Mouse (Mus musculus): ENCODE results near the gene Gatd1. TPM values are rescaled to one million over a fixed set of nuclear protein-coding genes. Genes with fewer than 3 reads are reported as not detected.

Gatd1 gene
- polyA plus RNA-seq, 1 experiment = 41.5 TPM

DNA sequence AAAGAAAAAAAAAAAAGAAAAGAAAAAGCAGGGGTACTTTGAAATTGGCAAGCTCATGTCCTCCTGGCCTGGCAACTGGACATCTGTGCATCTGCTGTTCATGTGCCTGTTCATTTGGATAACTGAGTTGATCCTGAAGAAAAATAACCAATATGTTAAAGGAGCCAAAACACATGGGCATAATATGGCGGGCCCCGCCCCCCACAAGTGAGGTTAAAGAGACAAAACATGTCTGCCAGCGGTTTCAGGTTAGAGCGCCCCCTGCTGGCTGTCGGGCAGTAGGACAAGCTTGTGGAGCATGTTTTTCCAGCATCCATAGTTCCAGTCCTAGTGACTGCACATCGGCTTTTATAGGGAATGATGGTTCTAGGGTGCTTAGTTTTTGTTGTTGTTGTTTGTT lies 19.2 kb downstream of the Gatd1 start:
- H3K4me1 ChIP-seq (ENCODE audit: control insufficient read depth, insufficient read depth, low read length) = peaks cover 4% of the 10 kb centered on the region; the same call in 1 of the 2 replicates
- H3K27ac ChIP-seq (ENCODE audit: insufficient read depth, low read length) = no peak overlapping the region
- no peak overlapping the region for H3K4me3 ChIP-seq (ENCODE audit: insufficient read depth, low read length)
- TF ChIP-seq POLR2A (IDR thresholded peaks at IDR 0.05; ENCODE audit: low read depth, low read length) = no peak
- TF ChIP-seq CTCF (IDR thresholded peaks at IDR 0.05; ENCODE audit: borderline replicate concordance, insufficient read depth, low read length) = peak; percentile 48; the same call in 1 of the 2 replicates

DNA sequence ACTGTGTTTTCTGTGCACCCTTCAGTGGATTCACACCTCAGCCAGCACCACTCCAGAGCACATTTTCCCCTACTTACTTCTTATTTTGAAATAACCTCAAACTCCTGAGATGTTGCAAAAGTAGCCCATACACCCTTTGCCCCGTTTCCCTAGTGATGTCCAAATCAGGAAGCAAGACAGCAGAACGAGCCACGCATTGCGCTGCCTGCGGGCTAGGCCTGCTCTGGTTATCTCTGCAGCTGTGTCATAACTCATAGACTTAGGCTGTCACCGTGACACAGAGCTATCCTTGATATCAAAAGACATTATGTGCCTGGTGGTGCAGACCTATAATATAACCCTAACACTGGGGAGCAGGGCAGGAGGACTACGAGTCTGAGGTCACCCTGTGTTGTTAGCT lies 19.8 kb downstream of the Gatd1 start:
- no peak overlapping the region for H3K27ac ChIP-seq (ENCODE audit: insufficient read depth, low read length)
- TF ChIP-seq POLR2A (IDR thresholded peaks at IDR 0.05; ENCODE audit: low read depth, low read length) (no peak), CTCF (IDR thresholded peaks at IDR 0.05; ENCODE audit: borderline replicate concordance, insufficient read depth, low read length) (no peak)
- peaks cover 4% of the 10 kb centered on the region; the same call in 1 of the 2 replicates for H3K4me1 ChIP-seq (ENCODE audit: control insufficient read depth, insufficient read depth, low read length)
- H3K4me3 ChIP-seq (ENCODE audit: insufficient read depth, low read length) = no peak overlapping the region

DNA sequence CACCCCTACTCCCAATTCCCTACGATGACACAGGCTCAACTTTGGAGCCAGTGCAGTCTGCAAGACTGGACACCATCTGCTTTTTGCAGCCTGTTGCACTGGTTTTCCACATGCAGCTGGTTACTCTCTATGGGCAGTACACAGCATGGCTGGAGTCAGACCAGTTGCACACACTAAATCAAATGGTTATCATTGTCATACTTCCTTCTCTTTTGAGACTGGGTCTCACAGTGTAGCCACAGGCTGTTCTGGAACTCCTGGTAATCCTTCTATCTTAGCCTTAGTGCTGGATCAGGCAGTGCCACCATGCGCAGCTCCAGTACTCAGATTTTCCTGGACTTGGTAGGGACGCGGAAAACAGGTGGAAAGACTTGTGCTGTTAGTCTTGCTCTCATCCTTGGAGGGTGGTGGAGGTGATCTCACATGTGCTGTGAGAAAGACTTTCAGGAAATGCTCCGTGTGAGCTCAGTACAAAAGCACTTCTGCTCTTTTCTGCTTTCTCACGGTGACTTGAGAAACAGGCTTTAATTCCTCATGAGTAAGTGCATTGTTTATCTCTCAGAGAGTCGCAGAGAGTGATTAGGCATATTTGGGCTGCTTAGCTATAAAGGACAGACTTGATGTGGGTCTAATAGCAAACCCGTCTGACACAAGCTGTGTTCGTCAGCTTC lies 21.2 kb downstream of the Gatd1 start:
- TF ChIP-seq POLR2A (IDR thresholded peaks at IDR 0.05; ENCODE audit: low read depth, low read length) (no peak), CTCF (IDR thresholded peaks at IDR 0.05; ENCODE audit: borderline replicate concordance, insufficient read depth, low read length) (no peak)
- H3K4me1 ChIP-seq (ENCODE audit: control insufficient read depth, insufficient read depth, low read length) = peaks cover 4% of the 10 kb centered on the region; the same call in 1 of the 2 replicates
- peak overlapping the region; percentile 11; the same call in 1 of the 2 replicates for H3K27ac ChIP-seq (ENCODE audit: insufficient read depth, low read length)
- H3K4me3 ChIP-seq (ENCODE audit: insufficient read depth, low read length) = peak overlapping the region; percentile 90

DNA sequence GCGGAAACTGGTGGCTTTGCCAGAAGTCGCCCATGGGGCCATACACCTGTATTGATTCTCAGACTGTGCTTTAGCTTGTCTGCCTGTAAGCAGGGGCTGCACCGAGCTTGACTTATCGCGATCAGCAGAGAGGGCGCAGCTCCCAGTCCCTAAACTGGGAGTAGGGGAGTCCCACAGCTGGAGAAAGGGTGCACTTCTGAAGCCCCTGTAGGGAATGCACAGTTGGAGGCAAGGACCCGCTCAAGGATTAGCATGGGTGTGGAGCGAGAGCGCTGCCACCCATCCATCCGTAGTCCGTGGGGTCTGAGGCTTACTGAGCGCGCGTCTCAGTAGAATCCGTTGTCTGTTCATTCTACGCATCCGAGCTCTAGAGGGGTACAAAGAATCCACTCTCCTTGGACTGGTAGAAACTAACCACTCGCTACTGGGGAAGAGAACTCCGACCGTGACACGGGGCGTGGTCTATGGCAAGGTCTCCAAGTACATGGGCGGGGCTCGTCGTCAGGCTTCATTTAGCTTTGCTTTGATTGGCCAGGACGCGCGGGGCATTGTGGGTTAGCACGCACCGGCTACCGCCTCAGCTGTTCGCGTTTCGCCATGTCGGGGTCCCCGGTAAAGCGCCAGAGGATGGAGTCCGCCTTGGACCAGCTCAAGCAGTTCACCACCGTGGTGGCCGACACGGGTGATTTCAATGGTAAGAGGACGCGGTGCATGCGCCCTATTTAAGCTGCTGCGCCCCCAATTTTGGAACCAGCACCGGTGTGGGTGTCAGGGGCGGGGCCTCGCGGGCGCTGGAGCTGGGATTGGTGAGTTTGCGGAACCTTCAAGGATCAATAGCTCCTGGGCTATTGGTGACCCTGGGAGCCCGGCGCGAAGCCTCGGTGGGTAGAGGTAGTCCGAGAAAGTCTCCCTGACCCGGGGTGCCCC lies 22.0 kb downstream of the Gatd1 start, which contains the start of gene Taldo1:
Taldo1 (plus strand) TSS at position 575 of the 927 bp plus-strand sequence.
- peak within 1 kb of the TSS; percentile 23; the same call in 1 of the 2 replicates for H3K27ac ChIP-seq (ENCODE audit: insufficient read depth, low read length)
- H3K4me3 ChIP-seq (ENCODE audit: insufficient read depth, low read length) = peak within 1 kb of the TSS; percentile 90
- peaks cover 4% of the 10 kb centered on the region; the same call in 1 of the 2 replicates for H3K4me1 ChIP-seq (ENCODE audit: control insufficient read depth, insufficient read depth, low read length)
- TF ChIP-seq CTCF (IDR thresholded peaks at IDR 0.05; ENCODE audit: borderline replicate concordance, insufficient read depth, low read length) = no peak
- peak; percentile 77 for TF ChIP-seq POLR2A (IDR thresholded peaks at IDR 0.05; ENCODE audit: low read depth, low read length)

DNA sequence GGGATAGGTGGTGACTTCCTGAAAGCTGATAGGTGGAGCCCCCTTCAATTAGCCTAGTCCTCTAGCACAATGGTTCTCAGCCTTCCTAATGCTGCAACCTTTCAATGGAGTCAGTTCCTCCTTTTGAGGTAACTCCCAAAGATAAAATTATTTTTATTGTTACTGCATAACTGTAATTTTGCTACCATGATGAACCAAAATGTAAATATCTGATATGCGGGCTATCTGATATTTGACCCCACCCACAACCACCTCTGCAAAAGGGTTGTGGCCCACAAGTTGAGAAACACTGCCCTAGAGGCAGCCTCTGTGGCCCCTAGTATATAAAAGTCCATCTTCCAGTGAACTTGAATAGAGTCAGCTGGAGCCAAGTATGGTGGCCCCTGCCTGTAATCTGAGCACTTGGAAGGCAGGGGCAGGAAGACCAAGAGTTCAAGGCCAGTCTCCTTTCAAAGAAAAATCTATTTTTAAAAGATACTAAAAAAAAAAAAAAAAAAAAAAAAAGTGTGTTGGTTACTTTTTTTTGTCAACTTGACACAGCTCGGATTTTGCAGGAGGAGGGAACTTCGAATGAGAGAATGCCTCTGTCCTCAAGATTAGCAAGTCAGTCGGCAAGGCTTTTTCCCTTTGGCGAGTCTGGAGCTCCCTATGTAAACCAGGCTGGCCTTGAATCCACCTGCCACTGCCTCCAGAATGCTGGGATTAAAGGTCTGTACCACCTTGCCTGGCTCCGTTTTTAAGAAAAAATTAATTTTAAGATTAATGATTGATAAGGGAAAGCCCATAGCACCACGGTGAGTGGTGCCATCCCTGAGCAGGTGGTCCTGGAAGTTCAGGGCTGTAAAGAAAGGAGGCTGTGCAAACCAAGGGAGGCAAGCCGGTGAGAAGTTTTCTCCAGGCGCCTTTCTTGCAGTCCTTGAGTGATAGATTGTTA lies 23.3 kb downstream of the Gatd1 start:
- Histone ChIP-seq H3K27ac (ENCODE audit: insufficient read depth, low read length) (no peak overlapping the region), H3K4me3 (ENCODE audit: insufficient read depth, low read length) (no peak overlapping the region), H3K4me1 (ENCODE audit: control insufficient read depth, insufficient read depth, low read length) (peaks cover 4% of the 10 kb centered on the region; the same call in 1 of the 2 replicates)
- TF ChIP-seq POLR2A (IDR thresholded peaks at IDR 0.05; ENCODE audit: low read depth, low read length) (no peak), CTCF (IDR thresholded peaks at IDR 0.05; ENCODE audit: borderline replicate concordance, insufficient read depth, low read length) (no peak)

DNA sequence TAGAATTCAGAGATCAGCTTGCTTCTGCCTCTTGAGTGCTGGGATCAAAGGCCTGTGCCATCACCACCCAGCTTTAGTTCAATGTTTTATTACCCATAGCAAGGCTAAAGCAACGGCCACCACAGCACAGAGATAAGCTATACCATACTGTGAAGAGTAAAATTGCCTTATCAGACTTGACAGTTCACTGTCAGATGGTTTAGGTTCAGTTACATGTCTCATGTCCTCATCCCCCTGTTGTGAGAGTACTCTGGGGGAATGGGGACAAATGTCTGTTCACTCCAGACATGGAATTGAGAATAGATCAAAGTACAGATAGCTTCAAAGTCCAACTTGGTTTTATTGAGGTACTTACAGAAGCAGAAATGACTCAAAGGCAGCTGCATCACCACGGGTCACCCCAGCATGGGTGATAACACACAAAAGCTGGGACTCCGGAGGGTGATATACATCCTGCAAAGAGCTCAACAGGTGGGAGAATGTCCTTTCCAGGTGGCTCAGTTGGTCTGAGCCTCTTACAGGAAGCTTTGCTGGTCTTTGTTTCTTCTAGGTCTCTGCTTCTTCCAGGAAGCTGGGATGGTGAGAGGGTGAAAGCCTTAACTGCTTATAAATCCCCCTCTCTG lies 25.3 kb downstream of the Gatd1 start:
- Histone ChIP-seq H3K27ac (ENCODE audit: insufficient read depth, low read length) (no peak overlapping the region), H3K4me1 (ENCODE audit: control insufficient read depth, insufficient read depth, low read length) (peaks cover 4% of the 10 kb centered on the region; the same call in 1 of the 2 replicates), H3K4me3 (ENCODE audit: insufficient read depth, low read length) (no peak overlapping the region)
- TF ChIP-seq POLR2A (IDR thresholded peaks at IDR 0.05; ENCODE audit: low read depth, low read length) (no peak), CTCF (IDR thresholded peaks at IDR 0.05; ENCODE audit: borderline replicate concordance, insufficient read depth, low read length) (no peak)

DNA sequence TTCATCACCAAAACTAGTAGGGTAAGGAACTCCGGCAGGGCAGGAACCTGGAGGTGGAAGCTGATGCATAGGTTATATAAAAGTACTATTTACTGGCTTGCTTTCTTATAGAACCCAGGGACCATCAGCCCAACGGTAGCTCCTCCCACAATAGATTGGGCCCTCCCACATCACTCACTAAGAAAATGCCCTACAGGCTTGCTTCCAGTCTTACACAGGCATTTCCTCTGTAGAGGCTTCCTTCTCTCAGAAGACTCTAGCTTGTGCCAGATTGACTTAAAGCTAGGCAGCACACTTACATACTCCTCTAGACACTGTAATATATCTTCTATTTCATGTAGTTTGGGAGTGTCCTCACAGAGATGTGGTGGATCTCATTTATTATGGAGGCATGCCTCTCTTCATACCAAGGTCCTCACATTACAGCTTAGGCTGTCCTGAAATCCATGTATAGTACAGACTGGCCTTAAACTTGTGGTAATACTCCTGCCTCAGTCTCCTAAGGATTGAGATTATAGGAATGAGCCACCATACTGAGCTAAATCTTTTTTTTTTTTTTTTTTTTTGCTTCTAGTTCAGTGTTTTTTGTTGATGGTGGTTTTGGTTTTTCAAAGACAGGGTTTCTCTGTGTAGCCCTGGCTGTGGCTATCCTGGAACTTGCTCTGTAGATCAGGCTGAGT lies 26.0 kb downstream of the Gatd1 start:
- Histone ChIP-seq H3K4me3 (ENCODE audit: insufficient read depth, low read length) (no peak overlapping the region), H3K27ac (ENCODE audit: insufficient read depth, low read length) (no peak overlapping the region), H3K4me1 (ENCODE audit: control insufficient read depth, insufficient read depth, low read length) (peaks cover under 1% of the 10 kb centered on the region; the same call in 1 of the 2 replicates)
- no peak for TF ChIP-seq POLR2A (IDR thresholded peaks at IDR 0.05; ENCODE audit: low read depth, low read length)
- TF ChIP-seq CTCF (IDR thresholded peaks at IDR 0.05; ENCODE audit: borderline replicate concordance, insufficient read depth, low read length) = no peak

DNA sequence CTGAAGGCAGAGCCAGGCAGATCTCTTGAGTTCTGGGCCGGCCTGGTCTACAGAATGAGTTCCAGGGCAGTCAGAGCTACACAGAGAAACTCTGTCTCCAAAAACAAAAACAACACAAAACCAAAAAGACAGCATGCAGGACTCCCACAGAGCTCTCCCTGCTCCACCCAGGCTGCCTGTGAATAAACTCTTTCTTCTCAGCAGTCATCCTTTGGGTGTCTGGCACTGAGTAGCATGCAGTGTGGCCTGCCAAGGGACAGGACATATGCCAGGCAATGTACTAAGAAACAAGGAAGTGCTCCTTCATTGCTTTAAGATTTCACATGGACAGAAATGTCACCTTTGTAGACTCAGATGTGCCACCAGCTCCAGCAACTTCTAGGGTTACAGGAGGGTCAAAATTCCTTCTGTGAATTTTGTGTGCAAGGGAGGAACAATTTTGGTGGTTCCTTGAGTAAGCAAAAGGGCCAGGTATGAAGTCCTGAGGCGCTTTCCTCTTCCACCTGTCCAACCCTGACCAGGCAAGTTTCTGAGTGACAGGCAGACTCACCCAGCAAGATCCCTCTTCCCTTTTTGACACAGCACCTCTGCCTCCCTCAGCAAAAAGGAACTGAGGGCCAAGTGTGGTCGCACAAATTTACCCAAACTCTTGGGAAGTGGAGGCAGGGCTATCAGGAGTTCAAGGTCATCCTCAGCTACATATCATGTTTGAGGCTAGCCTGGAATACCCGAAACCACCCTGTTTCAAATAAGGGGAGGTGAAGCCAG lies 32.7 kb downstream of the Gatd1 start:
- Histone ChIP-seq H3K27ac (ENCODE audit: insufficient read depth, low read length) (no peak overlapping the region), H3K4me1 (ENCODE audit: control insufficient read depth, insufficient read depth, low read length) (no peaks in the 10 kb centered on the region), H3K4me3 (ENCODE audit: insufficient read depth, low read length) (no peak overlapping the region)
- no peak for TF ChIP-seq CTCF (IDR thresholded peaks at IDR 0.05; ENCODE audit: borderline replicate concordance, insufficient read depth, low read length)
- no peak for TF ChIP-seq POLR2A (IDR thresholded peaks at IDR 0.05; ENCODE audit: low read depth, low read length)
